8 mouse cellular contexts compared by ENCODE assay signal in genomic region chr13:52981441-52982281, GRCm38 (mm10). TPM values are rescaled to one million over a fixed set of nuclear protein-coding genes. Genes with fewer than 3 reads are reported as not detected.
A peak's percentile ranks its signal among the peaks of the same experiment; 100 is the strongest.
DNase-seq lines count a peak whose midpoint lies in the region; ATAC-seq lines count a peak whose summit lies in the region.

No protein-coding gene starts in this region.

- H3K4me1 ChIP-seq in forebrain, embryonic 15.5 days: peaks cover 25% of the 10 kb centered on the region

- peak overlapping the region; percentile 96 for H3K4me2 ChIP-seq in forebrain, embryonic 15.5 days (replicated peaks)

- peak overlapping the region; percentile 97 for H3K4me3 ChIP-seq in forebrain, embryonic 15.5 days

- ATAC-seq in forebrain, embryonic 15.5 days (replicated peaks): peak; percentile 12; the same call in 1 of the 2 replicates

- WGBS in forebrain, embryonic 15.5 days: 1% methylated on average over 51 of the region's 51 CpGs

- H3K27me3 ChIP-seq in forebrain, embryonic 15.5 days: no peaks in the 10 kb centered on the region

- DNase-seq in MEL-GATA-1-ER (ENCODE audit: extremely low read depth, low read depth): peak; percentile 14
- peak; percentile 86 for DNase-seq in brain, adult 2 months (ENCODE audit: low read depth, low spot score)
- peak; percentile 69 for DNase-seq in heart, postnatal 4 days
- DNase-seq in layer of hippocampus, postnatal 25 days (ENCODE audit: extremely low spot score in 1 of 2, low spot score in 1 of 2): peak; percentile 16 to 26
- peak; percentile 58 for DNase-seq in lung, postnatal 14 days
- DNase-seq in retina, embryonic 14.5 days (ENCODE audit: low spot score): peak; percentile 56
- peak; percentile 44 to 66 for DNase-seq in urinary bladder, postnatal 36 days (ENCODE audit: low spot score in 2 of 2)

- H3K9ac ChIP-seq in forebrain, embryonic 15.5 days (replicated peaks): peak overlapping the region; percentile 95

- H3K36me3 ChIP-seq in forebrain, embryonic 15.5 days: no peaks in the 10 kb centered on the region

- H3K9me3 ChIP-seq in forebrain, embryonic 15.5 days: no peaks in the 10 kb centered on the region

- H3K27ac ChIP-seq in forebrain, embryonic 15.5 days (replicated peaks): peak overlapping the region; percentile 96

RNA-seq across cellular contexts. Expression of gene Nfil3, which starts 0.8 kb away (rescaled TPM):
- 55.6 and 56.4 TPM in 2 replicates for polyA plus RNA-seq in forebrain, embryonic 15.5 days (2015; fragmentation: Nextera tagmentation; extraction: Ambion mirVana)
- 10 to 100 TPM; 24.6 to 27.7 TPM for total RNA-seq in heart, postnatal 4 days (2021)
- 10 to 100 TPM; 12.5 to 15.1 TPM for total RNA-seq in layer of hippocampus, postnatal 25 days (2021)

RNA-seq across cellular contexts. Expression of gene Auh, which starts 52.2 kb away (rescaled TPM):
- polyA plus RNA-seq in forebrain, embryonic 15.5 days (2015; fragmentation: Nextera tagmentation; extraction: Ambion mirVana): 62.8 and 63.4 TPM in 2 replicates
- 10 to 100 TPM; 48.1 to 48.8 TPM for total RNA-seq in heart, postnatal 4 days (2021)
- total RNA-seq in layer of hippocampus, postnatal 25 days (2021): 100 to 1,000 TPM; 104 to 110 TPM

Comparison
In these comparisons a context has a peak if more than half of its experiments do, and no peak if none do; other contexts are left out.
1. Peak in every context shown above with its lines: DNase-seq, ATAC-seq, H3K4me3 ChIP-seq and H3K27ac ChIP-seq.
2. DNase-seq: peak in every context shown above with its lines; median percentile 86 in brain, adult 2 months; 69 in heart, postnatal 4 days; 58 in lung, postnatal 14 days; 56 in retina, embryonic 14.5 days; 55 in urinary bladder, postnatal 36 days; 21 in layer of hippocampus, postnatal 25 days; 14 in MEL-GATA-1-ER.